ENCODE assay signal across 9 mouse cellular contexts in the genomic region with DNA sequence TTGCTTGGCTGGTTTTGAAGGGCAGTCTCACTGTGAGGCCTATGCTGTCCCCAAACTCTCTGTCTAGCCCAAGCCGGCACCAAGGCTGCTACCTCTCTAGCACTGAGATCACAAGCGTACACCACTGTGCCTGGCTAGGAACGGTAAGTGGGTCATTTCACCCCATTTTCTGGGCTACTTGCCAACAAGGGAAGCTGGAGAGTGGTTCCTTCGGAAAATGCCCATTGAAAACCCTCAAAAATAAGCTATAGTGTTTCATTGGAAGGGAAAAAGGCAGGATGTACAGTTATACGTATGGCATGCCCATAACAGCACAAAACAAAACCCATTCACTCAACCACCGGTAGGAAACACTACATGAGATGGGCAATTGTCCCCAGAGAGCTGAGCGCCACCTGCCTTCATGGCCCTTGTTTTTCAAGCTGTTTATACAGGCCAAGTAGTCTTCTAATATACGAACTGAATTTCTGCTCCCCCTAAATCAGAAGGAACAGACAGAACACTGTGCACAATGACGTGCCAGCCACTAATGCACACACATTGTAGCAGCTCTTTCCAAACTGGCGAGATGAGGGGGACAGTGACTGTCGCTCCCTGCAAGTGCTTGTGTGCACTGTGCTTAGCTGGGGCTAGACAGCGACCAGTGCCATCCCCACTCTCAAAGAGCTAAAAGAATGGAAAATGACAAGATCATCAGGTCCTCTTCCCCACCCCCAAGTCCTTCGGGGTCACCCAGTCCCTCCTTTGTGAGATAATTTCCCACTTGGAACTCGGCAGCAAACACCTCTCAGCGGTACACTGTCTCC. TPM values are rescaled to one million over a fixed set of nuclear protein-coding genes. Genes with fewer than 3 reads are reported as not detected.
DNase-seq lines count a peak whose midpoint lies in the region; ATAC-seq and TF ChIP-seq lines count a peak whose summit lies in the region.
"Had no signal": no experiment of that assay in that cellular context is flagged by ENCODE, and none has a peak within 500 bp of the region (broad histone marks: within the 10 kb centered on the region; RNA-seq: fewer than 3 reads in every experiment).

No protein-coding gene starts in this region.

- no peak for TF ChIP-seq EP300 in CH12.LX (IDR thresholded peaks at IDR 0.05; ENCODE audit: low read length)

- 87% methylated on average over 15 of the region's 15 CpGs for WGBS in liver, embryonic 12.5 days (ENCODE audit: insufficient replicate concordance)
- 79% methylated on average over 15 of the region's 15 CpGs for WGBS in bone marrow, adult 2 months
- 80% methylated on average over 15 of the region's 15 CpGs for WGBS in embryonic facial prominence, embryonic 15.5 days

- TF ChIP-seq CTCF in CH12.LX (conservative IDR thresholded peaks at IDR 0.05 in 1 of 2, IDR thresholded peaks at IDR 0.05 in 1 of 2; ENCODE audit: low read depth in 2 of 2, low read length in 2 of 2), result peak in 1 of 2 experiments; percentile 20; a peak in 1 of 4 replicates
- TF ChIP-seq CTCF in bone marrow, adult 2 months (IDR thresholded peaks at IDR 0.05; ENCODE audit: control insufficient read depth, insufficient read depth, low read length), result no peak

- peaks cover 49% of the 10 kb centered on the region for H3K36me3 ChIP-seq in liver, embryonic 12.5 days
- H3K36me3 ChIP-seq in CH12.LX (replicated peaks in 1 of 2; ENCODE audit: control insufficient read depth in 1 of 2, insufficient read depth in 1 of 2, low read length in 1 of 2), result peaks cover 38 to 64% of the 10 kb centered on the region in 2 experiments
- no peaks in the 10 kb centered on the region for H3K36me3 ChIP-seq in embryonic facial prominence, embryonic 15.5 days
- H3K36me3 ChIP-seq: heart, embryonic 13.5 days had no signal

- no peaks in the 10 kb centered on the region for H3K9me3 ChIP-seq in liver, embryonic 12.5 days (replicated peaks)
- no peaks in the 10 kb centered on the region for H3K9me3 ChIP-seq in CH12.LX (replicated peaks; ENCODE audit: low read length)
- H3K9me3 ChIP-seq in embryonic facial prominence, embryonic 15.5 days (replicated peaks), result no peaks in the 10 kb centered on the region
- H3K9me3 ChIP-seq: heart, embryonic 13.5 days had no signal

- no peak overlapping the region for H3K9ac ChIP-seq in liver, embryonic 12.5 days
- H3K9ac ChIP-seq in CH12.LX (ENCODE audit: insufficient read depth, low read depth), result no peak overlapping the region
- no peak overlapping the region for H3K9ac ChIP-seq in embryonic facial prominence, embryonic 15.5 days
- H3K9ac ChIP-seq: heart, embryonic 13.5 days had no signal

- in situ Hi-C loops in CH12.LX (cut with MboI; ENCODE audit: low pct_ligation_motif_present, low pct_unique_long_range_greater_than_20kb, low sequenced_read_pairs), result no loop called here

- peak; percentile 2 for DNase-seq in liver
- no peak for DNase-seq in CH12.LX (ENCODE audit: extremely low read depth)
- no peak for DNase-seq in c-Kit-positive CD71-positive TER-119-positive erythroid progenitor cells, embryonic 14.5 days (ENCODE audit: low spot score)
- DNase-seq in left cerebral cortex, postnatal 10 days (ENCODE audit: extremely low spot score in 1 of 2, low spot score in 2 of 2), result no peak
- no peak for DNase-seq in kidney, adult 18-20 months

- H3K4me2 ChIP-seq in liver, embryonic 12.5 days, result no peak overlapping the region
- H3K4me2 ChIP-seq in CH12.LX (ENCODE audit: insufficient read depth, low read depth, poor library complexity, severe bottlenecking), result no peak overlapping the region
- H3K4me2 ChIP-seq in embryonic facial prominence, embryonic 15.5 days (replicated peaks), result no peak overlapping the region
- H3K4me2 ChIP-seq: heart, embryonic 13.5 days had no signal

- ATAC-seq in liver, embryonic 12.5 days, result no peak
- peak; percentile 24; the same call in 1 of the 2 replicates for ATAC-seq in embryonic facial prominence, embryonic 15.5 days (ENCODE audit: insufficient number of reproducible peaks, low FRiP score, low TSS enrichment, low read depth)

- TF ChIP-seq POLR2A in CH12.LX (IDR thresholded peaks at IDR 0.05; ENCODE audit: low read depth, low read length), result no peak
- no peak for TF ChIP-seq POLR2A in bone marrow, adult 2 months (IDR thresholded peaks at IDR 0.05; ENCODE audit: borderline replicate concordance, control insufficient read depth, low read depth, low read length)

- peaks cover 65% of the 10 kb centered on the region for H3K79me2 ChIP-seq in CH12.LX (replicated peaks; ENCODE audit: control insufficient read depth, extremely low read depth, insufficient read depth, poor library complexity, severe bottlenecking)

- no peak overlapping the region for H3K27ac ChIP-seq in liver, embryonic 12.5 days
- H3K27ac ChIP-seq in CH12.LX (ENCODE audit: insufficient read depth, low read depth), result no peak overlapping the region
- peak overlapping the region; percentile 66 for H3K27ac ChIP-seq in bone marrow, adult 2 months (ENCODE audit: control insufficient read depth, insufficient read depth, low read depth, low read length, poor library complexity)
- H3K27ac ChIP-seq in embryonic facial prominence, embryonic 15.5 days (replicated peaks), result 0 out of 2 replicates have a peak overlapping the region, but pooled peaks have one; percentile 34
- H3K27ac ChIP-seq: heart, embryonic 13.5 days had no signal

- intact Hi-C loops in left cerebral cortex, postnatal 10 days (cut with DNase I), result no loop called here

- H3K4me3 ChIP-seq in liver, embryonic 12.5 days, result no peak overlapping the region
- H3K4me3 ChIP-seq in CH12.LX (replicated peaks in 1 of 3; ENCODE audit: low read depth in 2 of 3, low read length in 2 of 3, poor library complexity in 1 of 3), result no peak overlapping the region
- H3K4me3 ChIP-seq in bone marrow, adult 2 months (replicated peaks; ENCODE audit: control insufficient read depth, low read depth, low read length), result no peak overlapping the region
- no peak overlapping the region for H3K4me3 ChIP-seq in embryonic facial prominence, embryonic 15.5 days (replicated peaks)
- H3K4me3 ChIP-seq: heart, embryonic 13.5 days had no signal

- no peaks in the 10 kb centered on the region for H3K27me3 ChIP-seq in liver, embryonic 12.5 days (replicated peaks)
- H3K27me3 ChIP-seq in CH12.LX (replicated peaks), result no peaks in the 10 kb centered on the region
- peaks cover 2% of the 10 kb centered on the region; the same call in 1 of the 2 replicates for H3K27me3 ChIP-seq in embryonic facial prominence, embryonic 15.5 days

- dilution Hi-C loops in CH12.LX (cut with MboI; ENCODE audit: extremely low pct_ligation_motif_present, extremely low pct_unique_long_range_greater_than_20kb, low sequenced_read_pairs), result no loop called here

- no peak; the same call in none of the 2 replicates for TF ChIP-seq RAD21 in CH12.LX (IDR thresholded peaks at IDR 0.05; ENCODE audit: low read depth, low read length)

- H3K4me1 ChIP-seq in liver, embryonic 12.5 days, result peaks cover 79% of the 10 kb centered on the region
- peaks cover 21 to 79% of the 10 kb centered on the region in 2 experiments for H3K4me1 ChIP-seq in CH12.LX (ENCODE audit: control insufficient read depth in 1 of 2, insufficient read depth in 2 of 2)
- peaks cover 32% of the 10 kb centered on the region for H3K4me1 ChIP-seq in bone marrow, adult 2 months (ENCODE audit: control insufficient read depth, insufficient read depth, low read length)
- H3K4me1 ChIP-seq in embryonic facial prominence, embryonic 15.5 days, result peaks cover 28% of the 10 kb centered on the region

TF ChIP-seq in CH12.LX, 34 proteins besides CTCF, POLR2A, EP300 and RAD21:
- TF ChIP-seq IRF4 (IDR thresholded peaks at IDR 0.05; ENCODE audit: low read depth, low read length), result no peak
- TF ChIP-seq TCF12 (IDR thresholded peaks at IDR 0.05; ENCODE audit: low read depth, low read length), result 0 out of 2 replicates have a peak, but pooled peaks have one; percentile 12

RNA-seq across cellular contexts. Expression of gene Ccdc88c, which starts 8.4 kb away (rescaled TPM):
- 8.4 and 9.6 TPM in 2 replicates for polyA plus RNA-seq in liver, embryonic 12.5 days (2016; fragmentation: Nextera tagmentation; extraction: Ambion mirVana)
- total RNA-seq in CH12.LX (2012; rRNA removed), result 24.9 and 25.9 TPM in 2 replicates
- total RNA-seq in CH12.LX (2014; rRNA removed), result 19.3 and 20.3 TPM in 2 replicates
- 30.1 and 32.7 TPM in 2 replicates for polyA plus RNA-seq in CH12.LX (2012; ENCODE audit: insufficient read length, low read depth)
- 68.4 and 138 TPM in 2 replicates for polyA plus RNA-seq in bone marrow, adult 2 months (2011; ENCODE audit: insufficient read depth, insufficient read length, low replicate concordance, missing spikeins)
- 6.7 and 7.3 TPM in 2 replicates for polyA plus RNA-seq in embryonic facial prominence, embryonic 15.5 days (2015; fragmentation: Nextera tagmentation; extraction: Ambion mirVana)
- 10 to 100 TPM; 26.3 TPM for total RNA-seq in left cerebral cortex, postnatal 10 days (2021)

Comparison
In these comparisons a context has a peak if more than half of its experiments do, and no peak if none do; other contexts are left out.
1. H3K27ac ChIP-seq: peak in bone marrow, adult 2 months (single experiment) and embryonic facial prominence, embryonic 15.5 days (single experiment); none in liver, embryonic 12.5 days (single experiment) and CH12.LX (single experiment).